Mouse (Mus musculus): ENCODE measurements around the gene Efcab9. TPM values are rescaled to one million over a fixed set of nuclear protein-coding genes. Genes with fewer than 3 reads are reported as not detected.
"Not testable (repeated sequence)": the region's sequence is repeated elsewhere in the genome, so short reads cannot be mapped to it uniquely, and the experiment has no call there.

The Efcab9 gene
- total RNA-seq, 2 experiments from 2014 or later: 0.47 to 0.70 TPM

GRCm38 (mm10) chr11:32516091-32516490 lies 15.8 kb downstream of the Efcab9 start:
- intact Hi-C loops (cut with DNase I; ENCODE audit: low total_unique reads): no loop called here
- DNase-seq: no peak

GRCm38 (mm10) chr11:32514853-32515252 lies 17.0 kb downstream of the Efcab9 start:
- DNase-seq; intact Hi-C loops (cut with DNase I; ENCODE audit: low total_unique reads): not testable (repeated sequence)

- DNase-seq: no peak
- intact Hi-C loops (cut with DNase I; ENCODE audit: low total_unique reads): no loop called here
These were observed 21.0 kb downstream of the Efcab9 start for GRCm38 (mm10) chr11:32510930-32511329.

GRCm38 (mm10) chr11:32505091-32505739 lies 26.7 kb downstream of the Efcab9 start:
- intact Hi-C loops (cut with DNase I; ENCODE audit: low total_unique reads): no loop called here
- DNase-seq: no peak

- intact Hi-C loops (cut with DNase I; ENCODE audit: low total_unique reads): no loop called here
- DNase-seq: no peak
These were observed 28.2 kb downstream of the Efcab9 start for GRCm38 (mm10) chr11:32503711-32504110.

- DNase-seq: no peak
- intact Hi-C loops (cut with DNase I; ENCODE audit: low total_unique reads): loop anchor here (5.0 kb wide), 1 partner anchor 38 kb away; no protein-coding TSS in a partner anchor
These were observed 31.9 kb downstream of the Efcab9 start for GRCm38 (mm10) chr11:32499931-32500330.

GRCm38 (mm10) chr11:32498757-32499535 lies 32.9 kb downstream of the Efcab9 start:
- intact Hi-C loops (cut with DNase I; ENCODE audit: low total_unique reads): loop anchor here (5.0 kb wide), 1 partner anchor 37 kb away; no protein-coding TSS in a partner anchor
- DNase-seq: peak; percentile 25

GRCm38 (mm10) chr11:32495283-32495682 lies 36.6 kb downstream of the Efcab9 start:
- intact Hi-C loops (cut with DNase I; ENCODE audit: low total_unique reads): loop anchor here (5.0 kb wide), 1 partner anchor 33 kb away; no protein-coding TSS in a partner anchor
- no peak for DNase-seq

- DNase-seq: no peak
- intact Hi-C loops (cut with DNase I; ENCODE audit: low total_unique reads): no loop called here
These were observed 38.6 kb downstream of the Efcab9 start for GRCm38 (mm10) chr11:32493312-32493711.

GRCm38 (mm10) chr11:32491079-32491478 lies 40.8 kb downstream of the Efcab9 start:
- DNase-seq: no peak
- intact Hi-C loops (cut with DNase I; ENCODE audit: low total_unique reads): no loop called here

- intact Hi-C loops (cut with DNase I; ENCODE audit: low total_unique reads): no loop called here
- DNase-seq: no peak
These were observed 42.8 kb downstream of the Efcab9 start for GRCm38 (mm10) chr11:32488808-32489670.

- intact Hi-C loops (cut with DNase I; ENCODE audit: low total_unique reads): no loop called here
- DNase-seq: no peak
These were observed 43.5 kb downstream of the Efcab9 start for GRCm38 (mm10) chr11:32488344-32488743.

- no peak for DNase-seq
- intact Hi-C loops (cut with DNase I; ENCODE audit: low total_unique reads): no loop called here
These were observed 44.4 kb downstream of the Efcab9 start for GRCm38 (mm10) chr11:32487501-32487900.

GRCm38 (mm10) chr11:32486621-32487020 lies 45.3 kb downstream of the Efcab9 start:
- DNase-seq: no peak
- intact Hi-C loops (cut with DNase I; ENCODE audit: low total_unique reads): no loop called here

- intact Hi-C loops (cut with DNase I; ENCODE audit: low total_unique reads): no loop called here
- DNase-seq: no peak
These were observed 46.6 kb downstream of the Efcab9 start for GRCm38 (mm10) chr11:32485290-32485689.

- no peak for DNase-seq
- intact Hi-C loops (cut with DNase I; ENCODE audit: low total_unique reads): no loop called here
These were observed 50.4 kb downstream of the Efcab9 start for GRCm38 (mm10) chr11:32481525-32481924.

- intact Hi-C loops (cut with DNase I; ENCODE audit: low total_unique reads): no loop called here
- no peak for DNase-seq
These were observed 56.2 kb downstream of the Efcab9 start for GRCm38 (mm10) chr11:32475487-32476236.

- no peak for DNase-seq
- intact Hi-C loops (cut with DNase I; ENCODE audit: low total_unique reads): no loop called here
These were observed 57.2 kb downstream of the Efcab9 start for GRCm38 (mm10) chr11:32474725-32475124.
